Mouse (Mus musculus) bone marrow, adult 2 months (tissue): ENCODE data around the gene Ttc16.

Experiments
- CTCF ChIP-seq: fragments of 200-500 bp; IDR thresholded peaks from 2 replicates; pipeline ENCODE4 v1.5.1; 2011; ENCODE audit warnings: low read length, control low read depth; ENCODE audit not compliant: control insufficient read depth, insufficient read depth
- POLR2A ChIP-seq: fragments of 200-500 bp; IDR thresholded peaks from 2 replicates; pipeline ENCODE4 v1.6.1; 2011; ENCODE audit warnings: low read depth, mild to moderate bottlenecking, control low read depth, low read length, borderline replicate concordance; ENCODE audit not compliant: control insufficient read depth

DNA sequence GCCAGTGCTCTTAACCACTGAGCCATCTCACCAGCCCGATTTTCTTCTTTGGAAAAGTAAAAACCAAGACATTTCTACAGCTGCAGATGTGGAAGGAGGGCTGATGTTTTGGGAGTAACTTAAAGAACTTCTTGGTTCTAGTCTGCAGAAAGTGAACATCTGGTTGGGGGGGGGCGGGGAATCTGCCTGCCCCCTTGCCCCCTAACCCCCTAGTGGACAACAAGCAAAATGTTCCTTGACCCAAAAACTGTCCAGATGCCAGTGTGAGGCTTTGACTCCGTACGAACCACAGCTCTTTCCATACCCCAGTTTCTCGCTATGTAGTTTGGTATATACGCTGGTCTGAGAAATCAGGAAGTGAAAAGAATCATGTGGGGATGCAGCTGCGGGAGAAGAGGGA, 25.2 kb downstream of the Ttc16 start:
- TF ChIP-seq POLR2A = no peak
- no peak for TF ChIP-seq CTCF
